Mouse (Mus musculus) C2C12 (cell line): ENCODE results near the gene Ppp6r3. TPM values are rescaled to one million over a fixed set of nuclear protein-coding genes. Genes with fewer than 3 reads are reported as not detected.

ENCODE experiments used
- H3K27me3 ChIP-seq: one replicate; pipeline ENCODE4 v1.6.1; 2011; ENCODE audit not compliant: control insufficient read depth, insufficient read depth, insufficient read length
- H3K36me3 ChIP-seq: one replicate; pipeline ENCODE4 v1.6.1; 2011; ENCODE audit not compliant: control insufficient read depth, insufficient read depth
- H3K4me3 ChIP-seq: one replicate; pipeline ENCODE4 v1.5.1; 2011; ENCODE audit warnings: mild to moderate bottlenecking, control low read depth; ENCODE audit not compliant: poor library complexity, insufficient read depth, severe bottlenecking
- H3K79me2 ChIP-seq: one replicate; pipeline ENCODE4 v1.6.1; 2011; ENCODE audit not compliant: control insufficient read depth, insufficient read depth
- H3K79me3 ChIP-seq: one replicate; pipeline ENCODE4 v1.6.1; 2011; ENCODE audit warnings: low read depth, control low read depth
- H3ac ChIP-seq: one replicate; pipeline ENCODE3; 2011; ENCODE audit warnings: low read depth; ENCODE audit not compliant: control insufficient read depth, insufficient read length
- CEBPB ChIP-seq: IDR thresholded peaks from one replicate; pipeline ENCODE4 v1.6.1; 2011; ENCODE audit warnings: low read depth, mild to moderate bottlenecking, control low read depth, moderate library complexity
- CTCF ChIP-seq: IDR thresholded peaks from one replicate; pipeline ENCODE4 v1.5.1; 2011; ENCODE audit not compliant: control insufficient read depth, insufficient read depth, insufficient read length
- FOSL1 ChIP-seq: IDR thresholded peaks from one replicate; pipeline ENCODE4 v1.8.0; 2011; ENCODE audit warnings: mild to moderate bottlenecking, low read length; ENCODE audit not compliant: poor library complexity, insufficient read depth, severe bottlenecking
- MAX ChIP-seq: IDR thresholded peaks from one replicate; pipeline ENCODE4 v1.6.1; 2011; ENCODE audit warnings: mild to moderate bottlenecking, control low read depth
- MYOD1 ChIP-seq: IDR thresholded peaks from one replicate; pipeline ENCODE4 v1.6.1; 2011; ENCODE audit warnings: low read depth; ENCODE audit not compliant: control insufficient read depth, insufficient read length
- MYOG ChIP-seq: IDR thresholded peaks from one replicate; pipeline ENCODE4 v1.6.1; 2011; ENCODE audit not compliant: control insufficient read depth, insufficient read length; ENCODE audit errors: extremely low read depth
- USF1 ChIP-seq: IDR thresholded peaks from one replicate; pipeline ENCODE4 v1.6.1; 2011; ENCODE audit warnings: low read depth, mild to moderate bottlenecking, control low read depth, moderate library complexity
- polyA plus RNA-seq: library from polyadenylated mRNA; unstranded; fragments of >200 nt; fragmentation: generic; extraction: Trizol; gene quantifications from one replicate; pipeline ENCODE4 v1.2.1, GENCODE M21; 2012; ENCODE audit warnings: missing spikeins

Ppp6r3 gene
- polyA plus RNA-seq, 1 experiment, result 18.1 TPM

GRCm38 (mm10) chr19:3619359-3619758 is 43.8 kb upstream of the Ppp6r3 start:
- Histone ChIP-seq H3K27me3 (no peaks in the 10 kb centered on the region), H3K79me3 (no peaks in the 10 kb centered on the region), H3ac (no peak overlapping the region), H3K36me3 (peaks cover 35% of the 10 kb centered on the region), H3K79me2 (no peaks in the 10 kb centered on the region), H3K4me3 (no peak overlapping the region)
- TF ChIP-seq MAX (no peak), USF1 (no peak), MYOD1 (no peak), CTCF (no peak), MYOG (no peak), FOSL1 (no peak), CEBPB (no peak)

DNA sequence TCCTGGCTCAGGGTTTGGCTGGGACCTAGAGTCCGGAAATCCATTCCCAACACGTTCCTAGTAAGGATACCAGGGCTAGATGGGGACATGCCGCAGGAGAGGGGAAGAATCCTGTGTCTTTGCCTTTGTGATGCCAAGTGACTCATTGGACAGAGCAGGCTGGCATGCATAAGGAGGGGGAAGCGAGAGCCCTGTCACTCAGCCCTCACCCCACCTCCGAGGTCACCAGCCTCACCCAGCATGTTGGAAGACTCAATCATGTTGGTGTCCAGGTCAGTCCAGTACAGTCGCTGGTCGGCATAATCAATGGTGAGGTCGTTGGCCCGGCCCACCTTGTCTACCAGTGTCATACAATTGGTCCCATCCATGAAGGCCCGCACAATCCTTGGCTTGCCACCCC is 38.4 kb upstream of the Ppp6r3 start:
- no peaks in the 10 kb centered on the region for H3K27me3 ChIP-seq
- no peaks in the 10 kb centered on the region for H3K79me2 ChIP-seq
- H3K79me3 ChIP-seq, result peaks cover 2% of the 10 kb centered on the region
- no peak for TF ChIP-seq MYOG
- TF ChIP-seq FOSL1, result no peak
- no peak for TF ChIP-seq MYOD1
- no peak for TF ChIP-seq CTCF
- TF ChIP-seq MAX, result no peak
- no peak for TF ChIP-seq CEBPB
- TF ChIP-seq USF1, result no peak
- H3K36me3 ChIP-seq, result peaks cover 29% of the 10 kb centered on the region
- no peak overlapping the region for H3ac ChIP-seq
- no peak overlapping the region for H3K4me3 ChIP-seq

GRCm38 (mm10) chr19:3612534-3613273 is 37.2 kb upstream of the Ppp6r3 start:
- Histone ChIP-seq H3ac (no peak overlapping the region), H3K79me2 (no peaks in the 10 kb centered on the region), H3K27me3 (no peaks in the 10 kb centered on the region), H3K79me3 (peaks cover 2% of the 10 kb centered on the region), H3K36me3 (peaks cover 23% of the 10 kb centered on the region), H3K4me3 (no peak overlapping the region)
- TF ChIP-seq MAX, result no peak
- no peak for TF ChIP-seq MYOD1
- no peak for TF ChIP-seq MYOG
- no peak for TF ChIP-seq FOSL1
- TF ChIP-seq USF1, result no peak
- no peak for TF ChIP-seq CEBPB
- no peak for TF ChIP-seq CTCF

DNA sequence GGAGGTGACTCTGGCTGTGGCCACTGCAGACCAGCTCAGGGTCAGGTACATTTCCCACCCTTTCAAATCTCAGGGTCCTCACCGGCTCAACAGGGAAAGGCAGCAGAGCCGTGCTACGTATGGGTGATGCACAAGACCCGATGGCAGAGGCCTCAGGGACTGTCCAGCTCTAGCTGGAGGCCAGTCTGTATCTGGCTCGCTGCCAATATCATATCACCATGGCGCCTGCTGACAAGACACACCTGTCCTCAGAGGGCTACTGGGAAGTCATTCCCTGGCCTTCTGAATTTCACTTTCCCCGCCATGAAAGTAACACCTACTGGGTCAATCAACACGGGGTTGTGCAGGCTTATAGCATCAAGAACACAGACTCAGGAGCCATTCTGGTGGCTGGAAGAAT is 36.2 kb upstream of the Ppp6r3 start:
- Histone ChIP-seq H3ac (no peak overlapping the region), H3K79me2 (no peaks in the 10 kb centered on the region), H3K36me3 (peaks cover 23% of the 10 kb centered on the region), H3K79me3 (peaks cover 2% of the 10 kb centered on the region), H3K27me3 (no peaks in the 10 kb centered on the region), H3K4me3 (no peak overlapping the region)
- TF ChIP-seq CEBPB (no peak), MAX (no peak), CTCF (no peak), MYOG (no peak), MYOD1 (no peak), FOSL1 (no peak), USF1 (no peak)

GRCm38 (mm10) chr19:3610886-3611285 is 35.3 kb upstream of the Ppp6r3 start:
- Histone ChIP-seq H3K27me3 (no peaks in the 10 kb centered on the region), H3ac (no peak overlapping the region), H3K36me3 (peaks cover 23% of the 10 kb centered on the region), H3K4me3 (no peak overlapping the region), H3K79me2 (no peaks in the 10 kb centered on the region), H3K79me3 (peaks cover 2% of the 10 kb centered on the region)
- TF ChIP-seq CEBPB, result no peak
- no peak for TF ChIP-seq MYOG
- no peak for TF ChIP-seq USF1
- no peak for TF ChIP-seq CTCF
- no peak for TF ChIP-seq MAX
- no peak for TF ChIP-seq FOSL1
- TF ChIP-seq MYOD1, result no peak
